Mouse (Mus musculus) monocyte, adult 5-6 weeks (primary cell): ENCODE results near the gene Aff1. TPM values are rescaled to one million over a fixed set of nuclear protein-coding genes. Genes with fewer than 3 reads are reported as not detected.

Experiments used
- ATAC-seq: fragments of 153-309, 156-312 bp; replicated peaks from 2 replicates; pipeline ENCODE4 v1.8.0; 2017; ENCODE audit warnings: mild to moderate bottlenecking; ENCODE audit not compliant: low TSS enrichment, insufficient number of reproducible peaks, severe bottlenecking, poor library complexity, low FRiP score
- total RNA-seq: library from RNA; stranded (forward); fragments of 200-1000, 200-491, 200-594 nt; gene quantifications from 3 replicates; pipeline ENCODE4 v1.2.3, GENCODE M21; 2017

The Aff1 gene
- 20.1 to 35.3 TPM (median 31.2 TPM) in 3 replicates for total RNA-seq

- ATAC-seq, result peak; percentile 82
These were observed at the start of gene Aff1 for GRCm38 (mm10) chr5:103691624-103692530. Aff1 (plus strand) TSS chr5:103692374.

DNA sequence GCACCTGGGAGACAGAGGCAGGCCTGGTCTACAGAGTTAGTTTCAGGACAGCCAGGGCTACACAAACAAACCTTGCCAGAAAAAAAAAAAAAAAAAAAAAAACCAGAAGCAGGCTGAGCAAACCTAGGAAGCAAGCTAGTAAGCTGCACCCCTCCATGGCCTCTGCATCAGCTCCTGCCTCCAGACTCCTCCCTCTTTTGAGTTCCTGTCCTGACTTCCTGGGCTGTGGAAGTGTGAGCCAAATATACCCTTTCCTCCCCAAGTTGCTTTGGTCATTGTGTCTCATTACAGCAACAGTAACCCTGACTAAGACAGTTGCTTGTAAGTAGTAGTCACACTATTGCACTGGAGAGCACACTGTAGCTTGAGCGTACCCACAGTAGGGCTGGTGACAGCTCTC lies 48.0 kb upstream of the Aff1 start:
- ATAC-seq, result no peak

GRCm38 (mm10) chr5:103647320-103647719 lies 44.9 kb upstream of the Aff1 start:
- ATAC-seq, result no peak

DNA sequence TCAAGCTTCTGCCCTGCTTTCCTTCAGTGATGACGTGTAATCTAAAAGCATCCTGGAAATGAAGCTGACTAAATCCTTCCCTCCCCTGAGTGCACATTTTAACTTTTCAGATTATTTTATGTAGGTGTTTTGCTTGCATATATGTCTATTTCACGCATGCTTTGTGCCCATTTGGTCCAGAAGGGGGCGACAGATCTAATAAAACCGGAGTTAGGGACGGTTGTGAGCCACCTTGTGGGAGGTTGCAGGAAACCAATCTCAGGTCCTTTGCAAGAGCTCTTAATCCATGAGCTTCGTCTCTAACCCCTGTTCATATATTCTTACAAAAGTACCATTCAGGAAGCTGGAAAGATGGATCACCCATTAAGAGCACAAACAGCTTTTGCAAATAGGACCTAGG lies 37.9 kb upstream of the Aff1 start:
- no peak for ATAC-seq

DNA sequence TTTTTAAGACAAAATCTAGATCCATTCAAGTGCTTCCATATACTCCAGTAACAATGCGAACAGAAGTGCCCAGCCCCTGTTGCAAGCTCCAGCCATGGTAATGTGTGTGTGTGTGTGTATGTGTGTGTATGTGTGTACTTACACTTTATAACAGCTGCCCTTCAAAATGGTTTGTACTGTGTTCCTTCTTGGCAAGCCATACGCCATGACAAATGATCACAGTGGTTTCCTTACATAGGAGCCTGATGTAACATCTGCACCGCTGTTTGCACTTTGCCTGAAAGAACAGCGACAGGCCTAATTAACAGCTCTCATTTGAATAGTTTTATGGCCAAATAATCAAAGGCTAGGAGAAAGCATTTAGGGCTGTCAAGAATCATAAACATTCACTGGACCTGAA lies 37.4 kb upstream of the Aff1 start:
- ATAC-seq, result no peak

DNA sequence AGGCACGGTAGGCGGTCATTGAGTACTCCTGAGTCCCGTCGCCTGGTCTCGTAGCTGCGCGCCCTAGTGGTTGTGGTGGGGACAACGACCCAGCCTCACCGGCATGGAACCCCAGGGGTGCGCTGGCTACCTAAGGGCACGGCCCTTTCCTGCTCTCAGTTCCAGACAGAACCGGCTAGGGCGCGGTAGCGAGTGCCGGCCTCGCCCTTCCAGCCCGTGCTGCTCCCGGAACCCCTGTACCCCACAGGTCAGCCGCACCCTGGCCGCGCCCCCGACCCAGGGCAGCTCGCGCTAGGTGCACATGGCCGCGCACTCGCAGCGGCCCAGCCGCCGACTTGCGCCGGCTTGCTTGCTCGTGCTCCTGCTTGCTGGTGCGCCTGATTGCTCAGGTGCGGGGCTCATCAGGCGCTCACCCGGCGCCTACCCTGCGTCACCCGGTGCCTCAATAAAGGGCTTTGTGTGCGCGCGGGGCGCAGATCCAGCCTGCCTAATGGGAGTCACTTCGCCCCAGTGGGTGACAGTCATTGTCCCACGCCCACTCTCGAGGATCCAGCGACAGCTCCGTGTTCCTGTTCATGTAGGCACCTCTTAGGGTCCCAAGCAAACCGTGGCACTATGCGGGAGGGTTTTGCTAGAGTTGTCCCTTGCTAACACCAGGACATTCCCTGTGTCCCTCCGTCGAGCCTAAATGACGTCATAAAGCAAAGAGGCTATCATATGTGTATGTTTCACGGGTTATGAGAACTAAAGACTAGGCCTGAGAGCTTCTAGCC lies 36.6 kb upstream of the Aff1 start, which contains the start of gene 1700016H13Rik:
1700016H13Rik (minus strand) TSS at position 665 of the 773 bp plus-strand sequence.
- peak; percentile 72 for ATAC-seq

GRCm38 (mm10) chr5:103658921-103659320 lies 33.3 kb upstream of the Aff1 start:
- ATAC-seq, result no peak

DNA sequence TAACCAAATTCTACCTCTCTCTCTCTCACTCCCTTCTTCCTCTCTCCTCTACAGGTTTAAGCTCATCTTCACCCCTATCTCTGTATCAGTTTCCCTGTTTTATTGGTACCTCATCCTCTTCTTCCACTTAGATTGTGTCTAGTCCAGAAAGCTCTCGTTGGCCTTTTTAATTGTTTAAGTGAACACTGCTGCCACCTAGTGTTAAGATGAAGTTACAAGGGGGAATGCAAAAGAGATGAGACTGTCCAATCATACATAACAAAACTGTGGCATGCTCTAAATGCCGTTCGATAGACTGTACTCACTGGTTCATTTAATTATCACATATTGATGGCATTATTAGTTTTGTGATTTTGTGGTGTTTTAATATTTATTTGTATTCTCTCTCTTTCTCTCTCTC lies 32.6 kb upstream of the Aff1 start:
- ATAC-seq, result no peak

GRCm38 (mm10) chr5:103664932-103665331 lies 27.2 kb upstream of the Aff1 start:
- no peak for ATAC-seq

DNA sequence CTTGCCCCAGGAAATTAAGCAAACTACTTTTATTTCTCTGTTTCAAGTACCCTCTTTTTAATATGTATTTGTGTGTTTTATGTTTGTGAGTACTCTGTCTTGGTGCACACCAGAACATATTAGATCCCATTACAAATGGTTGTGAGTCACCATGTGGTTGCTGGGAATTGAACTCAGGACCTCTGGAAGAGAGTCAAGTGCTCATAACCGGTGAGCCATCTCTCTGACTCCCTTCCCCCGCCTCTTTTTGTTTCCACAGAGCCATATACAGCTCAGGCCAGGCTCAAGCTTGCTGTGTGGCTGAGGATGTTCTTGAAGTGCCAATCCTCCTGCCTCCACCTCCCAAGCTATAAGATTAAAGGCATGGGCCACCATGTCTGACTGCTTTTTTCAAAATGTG lies 26.3 kb upstream of the Aff1 start:
- no peak for ATAC-seq

DNA sequence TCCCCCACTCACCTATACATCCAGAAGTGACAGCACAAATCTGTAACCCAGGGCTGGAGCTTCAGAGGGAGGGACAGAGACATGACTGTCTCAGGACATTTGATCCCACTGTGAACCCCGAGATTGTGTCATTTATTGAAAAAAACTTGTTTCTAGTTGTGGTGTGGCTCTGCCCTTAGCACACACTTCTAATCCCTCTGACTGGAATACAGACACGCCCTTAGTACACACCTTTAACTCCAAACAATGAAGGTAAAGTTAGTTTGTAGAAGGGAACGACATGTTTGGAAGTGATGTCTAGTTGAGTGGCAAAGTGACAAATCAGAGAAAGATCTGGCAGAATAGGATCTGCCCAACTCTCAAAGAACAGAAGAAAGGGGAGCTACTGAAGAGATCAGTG lies 20.3 kb upstream of the Aff1 start:
- ATAC-seq, result no peak

DNA sequence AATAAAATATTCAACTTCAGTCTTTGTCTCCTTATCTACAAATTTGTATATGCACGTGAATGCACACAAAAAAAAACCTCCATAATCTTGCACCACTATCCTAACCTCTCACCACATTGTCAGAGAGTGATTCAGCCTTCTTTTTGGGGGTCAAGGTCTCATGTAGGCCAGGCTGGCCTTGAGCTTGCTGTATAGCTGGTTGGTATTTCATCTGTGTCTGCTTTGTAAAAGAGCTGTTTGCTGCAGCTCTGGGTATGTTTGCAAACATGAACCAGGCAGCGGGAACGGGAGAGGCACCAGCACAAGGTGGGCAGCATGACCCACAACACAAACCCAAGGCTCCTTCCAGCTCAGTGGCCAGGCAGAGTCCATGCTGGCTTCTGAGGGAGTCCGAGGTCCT lies 18.6 kb upstream of the Aff1 start:
- no peak for ATAC-seq

DNA sequence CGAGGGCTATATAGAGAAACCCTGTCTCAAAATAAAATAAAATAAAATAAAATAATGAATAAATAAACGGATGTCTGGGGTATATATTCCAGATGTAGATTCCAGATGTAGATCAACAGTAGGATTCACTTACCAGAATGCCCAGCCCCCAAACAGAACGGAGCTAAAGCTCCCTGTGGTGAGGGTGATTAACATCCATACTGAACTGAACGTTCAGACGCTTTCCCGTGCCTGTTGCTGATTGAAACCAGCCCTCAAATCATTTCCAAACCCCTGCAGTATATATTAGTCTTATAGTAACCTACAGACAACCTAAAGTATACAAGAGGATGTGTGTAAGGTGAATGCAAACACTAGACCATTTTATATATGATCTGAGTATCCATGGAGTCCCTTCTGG lies 17.7 kb upstream of the Aff1 start:
- no peak for ATAC-seq

- ATAC-seq, result no peak
These were observed 15.8 kb upstream of the Aff1 start for GRCm38 (mm10) chr5:103676289-103676881.

DNA sequence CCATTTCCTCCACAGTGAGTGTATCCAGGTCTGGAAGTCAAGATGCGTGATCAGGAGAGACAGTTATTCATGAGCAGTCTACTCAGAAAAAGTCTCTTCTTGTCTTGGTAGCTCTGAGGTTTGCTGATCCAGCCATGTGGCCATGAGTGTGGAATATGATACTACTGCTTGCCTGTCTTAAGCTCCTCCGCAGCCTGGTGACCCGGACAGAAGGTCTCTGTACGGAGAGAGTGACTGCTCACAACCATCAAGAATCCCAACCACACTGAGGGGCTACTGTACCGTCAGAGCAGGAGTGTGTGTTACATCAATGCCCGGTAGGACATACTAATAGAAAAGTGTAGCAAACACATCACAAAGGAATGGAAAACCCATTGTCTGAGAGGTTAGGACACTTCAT lies 14.3 kb upstream of the Aff1 start:
- ATAC-seq, result no peak

- ATAC-seq, result no peak
These were observed 13.2 kb upstream of the Aff1 start for GRCm38 (mm10) chr5:103678974-103679373.

DNA sequence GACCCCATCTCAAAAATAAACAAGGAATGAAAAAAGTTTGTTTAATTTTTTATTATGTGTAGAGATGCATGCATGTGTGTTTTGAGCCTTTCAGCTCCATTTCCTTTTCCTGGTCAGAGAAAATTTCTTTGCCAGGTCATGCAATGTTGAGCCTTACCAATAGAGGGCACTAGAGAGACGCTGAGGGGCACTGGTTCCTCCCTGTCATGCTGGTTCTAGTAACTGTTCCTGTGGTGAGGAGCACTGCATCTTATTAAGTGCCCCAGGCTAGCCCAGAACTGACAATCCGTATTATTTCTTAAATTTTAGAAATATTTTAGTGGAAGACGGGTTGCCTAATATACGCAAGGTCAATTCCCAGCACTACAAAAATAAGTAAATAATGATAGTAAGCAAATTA lies 11.8 kb upstream of the Aff1 start:
- ATAC-seq, result peak; percentile 88

GRCm38 (mm10) chr5:103681824-103682223 lies 10.3 kb upstream of the Aff1 start:
- ATAC-seq, result no peak

DNA sequence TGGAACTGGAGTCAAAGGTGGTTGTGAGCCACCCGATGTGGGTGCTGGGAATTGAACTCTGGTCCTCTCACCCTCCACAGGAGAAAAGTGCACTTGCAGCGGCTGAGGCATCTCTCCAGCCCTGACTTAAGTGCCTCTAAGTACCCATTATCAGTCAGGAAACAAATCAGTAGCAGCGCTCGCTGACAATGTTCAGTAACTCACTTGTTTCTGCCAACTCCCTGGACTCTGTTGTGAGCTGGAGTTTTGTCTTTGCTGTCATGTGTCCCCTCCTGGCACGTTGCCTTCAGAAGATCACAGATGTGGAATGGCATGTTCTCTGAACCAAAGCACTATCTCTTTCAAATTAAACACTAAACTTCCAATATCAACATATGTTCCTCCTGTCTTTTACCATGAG lies 2.5 kb upstream of the Aff1 start:
- no peak for ATAC-seq
